Mouse (Mus musculus): Measurements from ENCODE around the gene Arf4. TPM values are rescaled to one million over a fixed set of nuclear protein-coding genes. Genes with fewer than 3 reads are reported as not detected.

The Arf4 gene
- 299 and 464 TPM in 2 replicates for polyA plus RNA-seq (2012; rRNA removed; ENCODE audit: low replicate concordance)

DNA sequence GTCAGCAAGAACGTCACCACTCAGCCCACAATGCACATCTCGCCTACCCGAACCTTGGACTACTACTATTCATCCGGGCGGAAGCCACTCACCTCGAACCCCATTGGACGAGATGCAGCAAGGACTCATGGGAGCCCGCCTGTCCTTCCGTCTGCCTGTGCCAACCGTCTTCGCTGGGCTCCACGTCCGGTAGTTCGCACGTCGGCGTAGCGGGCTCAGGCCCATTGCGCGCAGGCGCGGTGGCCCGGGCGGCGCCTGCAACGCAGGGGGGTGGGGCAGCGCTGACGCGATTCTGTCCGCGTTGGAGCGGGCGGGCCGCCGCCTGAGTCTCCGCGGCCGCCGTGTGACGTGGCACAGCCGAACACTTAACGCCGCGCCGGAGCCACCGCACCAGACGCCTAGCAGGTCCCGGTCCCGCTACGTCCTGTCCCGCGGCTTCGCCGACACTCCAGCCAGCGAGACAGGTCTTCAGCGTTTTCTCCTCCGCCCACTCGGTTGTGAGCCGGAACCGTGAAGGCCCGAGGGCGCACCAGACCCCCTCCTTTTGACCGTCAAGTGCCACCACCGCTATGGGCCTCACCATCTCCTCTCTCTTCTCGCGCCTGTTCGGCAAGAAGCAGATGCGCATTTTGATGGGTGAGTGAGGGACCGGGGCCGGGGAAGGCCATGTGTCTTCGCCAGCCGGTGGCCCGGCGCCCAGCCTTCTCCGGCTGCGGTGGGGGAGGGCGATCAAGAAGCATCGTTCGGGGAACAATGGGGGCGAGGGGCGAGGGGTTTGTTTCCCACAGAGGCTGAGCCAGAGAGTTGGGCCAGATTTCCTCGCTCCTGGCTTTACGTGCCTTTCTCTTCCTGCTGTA is at the start of gene Arf4:
Arf4 (plus strand) TSS at position 224 of the 857 bp plus-strand sequence.

DNA sequence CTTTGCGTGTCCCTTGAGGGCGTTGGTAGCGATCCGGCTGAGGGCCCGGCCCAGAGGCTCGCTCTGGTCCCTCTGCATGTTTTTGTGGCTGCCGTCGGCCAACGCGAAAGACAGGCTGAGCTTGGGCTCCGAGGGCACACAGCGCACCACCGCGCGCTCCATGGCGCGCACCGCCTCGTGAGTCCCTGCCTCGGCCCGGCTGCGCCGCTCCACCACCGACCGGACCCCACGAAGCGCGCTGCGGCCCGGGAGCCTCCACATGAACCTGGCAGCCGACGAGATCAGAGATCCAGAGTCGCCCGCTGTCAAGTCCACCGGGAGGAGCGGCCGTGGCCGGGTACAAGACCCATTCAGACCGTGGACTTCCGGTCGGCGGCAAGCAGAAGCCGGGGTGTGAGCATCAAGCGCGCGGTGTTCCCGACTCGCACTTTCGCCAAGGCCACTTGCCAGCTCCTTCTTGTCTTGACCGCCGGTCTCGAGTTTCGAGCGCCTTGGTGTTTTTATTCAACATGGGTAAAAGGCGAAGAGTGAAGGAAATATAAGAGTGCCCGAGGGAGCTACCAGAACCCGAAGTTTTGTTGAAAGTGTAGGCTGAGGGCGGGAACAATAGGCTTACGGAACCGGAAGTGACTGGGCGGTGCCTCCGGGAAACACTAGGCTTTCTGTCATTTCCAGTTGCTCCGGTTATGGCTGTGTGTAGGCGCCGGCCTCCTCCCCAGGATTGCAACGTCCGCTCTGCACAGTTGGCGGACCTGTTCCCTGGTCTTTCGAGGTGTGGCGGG is 31.6 kb downstream of the Arf4 start, which contains the start of gene Pde12:
Pde12 (minus strand) TSS at position 592 of the 782 bp plus-strand sequence.

DNA sequence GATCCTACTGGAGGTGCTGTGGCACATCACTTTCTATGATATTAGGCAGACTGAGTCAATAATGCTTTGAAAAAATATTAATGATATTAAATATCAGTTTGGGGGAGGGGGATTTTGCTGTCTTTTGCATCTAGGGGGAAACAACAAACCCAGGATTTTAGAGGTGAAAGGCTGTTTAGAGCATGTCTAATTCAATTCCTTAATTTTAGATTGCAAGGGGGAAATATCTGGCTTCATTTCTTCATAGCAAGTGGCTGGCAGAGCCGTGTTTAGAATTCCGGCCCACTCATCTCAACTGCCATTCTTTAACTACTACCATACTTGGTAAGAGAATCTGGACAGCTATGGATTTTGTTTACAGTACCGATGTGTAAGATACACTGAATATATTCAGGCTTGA is 55.1 kb downstream of the Arf4 start, which contains the start of gene Dnah12:
Dnah12 (plus strand) TSS at position 301 of the 400 bp plus-strand sequence.

Other genes starting within 250 kb of the Arf4 start
- 18.3 and 25.0 TPM in 2 replicates for gene Slmap, start 103.1 kb upstream of the Arf4 start, polyA plus RNA-seq (2012; rRNA removed; ENCODE audit: low replicate concordance)
- gene Dennd6a, start 64.2 kb upstream of the Arf4 start, polyA plus RNA-seq (2012; rRNA removed; ENCODE audit: low replicate concordance) = 5.3 and 6.7 TPM in 2 replicates
- gene Pde12, start 31.8 kb downstream of the Arf4 start, polyA plus RNA-seq (2012; rRNA removed; ENCODE audit: low replicate concordance) = 3.9 and 4.3 TPM in 2 replicates
- gene Dnah12, start 55.2 kb downstream of the Arf4 start, polyA plus RNA-seq (2012; rRNA removed; ENCODE audit: low replicate concordance) = not detected in 2 replicates